Mouse (Mus musculus) right cerebral cortex, postnatal 14 days (tissue): ENCODE results near the gene Gar1.

Experiments
- DNase-seq: peaks from one replicate; pipeline ENCODE4 v3.0.0; 2022

The Gar1 gene

DNA sequence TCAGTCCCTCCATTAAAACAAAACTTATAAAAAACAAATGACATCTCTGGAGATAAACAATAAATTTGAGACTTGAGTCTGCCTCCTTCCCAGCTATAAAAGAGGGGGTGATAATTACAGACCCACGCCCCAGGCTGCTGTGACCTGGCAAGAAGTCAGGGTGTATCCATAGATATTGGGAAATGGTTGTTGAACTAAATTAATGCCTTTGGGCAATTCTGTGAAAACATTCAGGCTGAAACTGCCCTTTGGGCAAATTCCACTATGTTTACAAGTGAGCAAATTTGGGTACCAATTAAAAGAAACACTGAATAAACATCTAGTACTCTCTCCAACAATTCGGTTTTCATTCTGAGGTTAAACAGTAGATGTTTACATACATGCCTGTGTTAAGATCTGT, 32.2 kb downstream of the Gar1 start:
- no peak for DNase-seq

DNA sequence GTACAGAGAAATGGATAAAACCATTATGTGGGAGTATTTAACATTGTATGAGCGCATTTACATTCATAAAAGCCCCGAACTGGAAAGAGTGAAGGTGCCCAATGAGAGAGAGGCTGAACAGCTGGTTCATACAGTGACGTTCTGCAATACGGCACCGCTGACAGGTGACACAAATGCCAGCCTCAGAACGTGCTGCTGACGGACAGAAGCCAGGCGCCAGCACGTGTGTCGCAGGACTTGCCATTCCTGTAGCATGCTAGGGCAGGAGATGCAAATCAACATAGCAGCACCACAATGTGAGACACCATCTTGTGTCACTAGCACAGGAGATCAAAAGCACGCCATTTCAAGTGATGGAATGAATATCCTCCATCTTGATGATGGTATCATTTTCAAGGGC, 32.6 kb downstream of the Gar1 start:
- no peak for DNase-seq

GRCm38 (mm10) chr3:129797341-129797740, 33.9 kb downstream of the Gar1 start:
- no peak for DNase-seq

GRCm38 (mm10) chr3:129793801-129794200, 37.4 kb downstream of the Gar1 start:
- no peak for DNase-seq

GRCm38 (mm10) chr3:129782746-129783145, 48.5 kb downstream of the Gar1 start:
- DNase-seq = no peak

- no peak for DNase-seq
Observed at GRCm38 (mm10) chr3:129781435-129781834, 49.8 kb downstream of the Gar1 start.
